ENCODE assay signal across 8 mouse cellular contexts in genomic region chr4:149075871-149076575, GRCm38 (mm10). TPM values are rescaled to one million over a fixed set of nuclear protein-coding genes. Genes with fewer than 3 reads are reported as not detected.
DNase-seq lines count a peak whose midpoint lies in the region; ATAC-seq lines count a peak whose summit lies in the region.

No protein-coding gene starts in this region.

- peak; percentile 47 for DNase-seq in c-Kit-positive CD71-positive TER-119-negative erythroid progenitor cells, embryonic 14.5 days (ENCODE audit: low read depth)
- peak; percentile 88 for DNase-seq in forebrain, embryonic 14.5 days (ENCODE audit: low spot score)
- DNase-seq in heart, postnatal 14 days, result peak; percentile 60 to 70
- DNase-seq in kidney, postnatal 4 days, result peak; percentile 83 to 89
- peak; percentile 55 for DNase-seq in telencephalon, adult 2 months (ENCODE audit: low read depth, low spot score)

- 24% methylated on average over 10 of the region's 10 CpGs for WGBS in forebrain, embryonic 14.5 days
- WGBS in liver, embryonic 16.5 days (ENCODE audit: insufficient replicate concordance), result 40% methylated on average over 10 of the region's 10 CpGs
- WGBS in neural tube, embryonic 13.5 days, result 30% methylated on average over 10 of the region's 10 CpGs

- no peak overlapping the region for H3K4me2 ChIP-seq in forebrain, embryonic 14.5 days (ENCODE audit: low read length)
- no peak overlapping the region for H3K4me2 ChIP-seq in liver, embryonic 16.5 days (ENCODE audit: low read depth, low read length)
- no peak overlapping the region for H3K4me2 ChIP-seq in neural tube, embryonic 13.5 days

- no peak overlapping the region for H3K4me3 ChIP-seq in forebrain, embryonic 14.5 days (ENCODE audit: low read depth, low read length)
- no peak overlapping the region for H3K4me3 ChIP-seq in liver, embryonic 16.5 days (ENCODE audit: low read depth, low read length)
- no peak overlapping the region for H3K4me3 ChIP-seq in neural tube, embryonic 13.5 days

- no peaks in the 10 kb centered on the region for H3K4me1 ChIP-seq in forebrain, embryonic 14.5 days (ENCODE audit: control insufficient read depth, insufficient read depth, low read length)
- H3K4me1 ChIP-seq in liver, embryonic 16.5 days (ENCODE audit: control insufficient read depth, low read depth, low read length), result peaks cover 9% of the 10 kb centered on the region
- H3K4me1 ChIP-seq in neural tube, embryonic 13.5 days (replicated peaks), result peaks cover 22% of the 10 kb centered on the region

- H3K36me3 ChIP-seq in forebrain, embryonic 14.5 days (ENCODE audit: control insufficient read depth, insufficient read depth, low read length), result peaks cover 12% of the 10 kb centered on the region
- peaks cover 8% of the 10 kb centered on the region; the same call in 1 of the 2 replicates for H3K36me3 ChIP-seq in liver, embryonic 16.5 days (ENCODE audit: control insufficient read depth, insufficient read depth)
- H3K36me3 ChIP-seq in neural tube, embryonic 13.5 days, result peaks cover 24% of the 10 kb centered on the region

- no peaks in the 10 kb centered on the region for H3K9me3 ChIP-seq in forebrain, embryonic 14.5 days (replicated peaks; ENCODE audit: control insufficient read depth, low read length)
- no peaks in the 10 kb centered on the region for H3K9me3 ChIP-seq in liver, embryonic 16.5 days (replicated peaks; ENCODE audit: control insufficient read depth, low read length)
- no peaks in the 10 kb centered on the region for H3K9me3 ChIP-seq in neural tube, embryonic 13.5 days

- intact Hi-C loops in heart, postnatal 14 days (cut with DNase I), result loop anchor here (5.0 to 10.0 kb wide), 3 partner anchors 61 to 394 kb away; partner anchors contain the start of gene Cenps

- H3K9ac ChIP-seq in forebrain, embryonic 14.5 days (ENCODE audit: low read length), result no peak overlapping the region
- H3K9ac ChIP-seq in liver, embryonic 16.5 days (ENCODE audit: low read depth, low read length), result no peak overlapping the region
- H3K9ac ChIP-seq in neural tube, embryonic 13.5 days, result no peak overlapping the region

- ATAC-seq in CD4-positive, CD25-positive, alpha-beta regulatory T cell, adult 4 months, result peak; percentile 98
- peak; percentile 79 for ATAC-seq in forebrain, embryonic 14.5 days
- peak; percentile 42 for ATAC-seq in liver, embryonic 16.5 days (ENCODE audit: low read depth)
- ATAC-seq in neural tube, embryonic 13.5 days (ENCODE audit: low read depth), result peak; percentile 51

- H3K27me3 ChIP-seq in forebrain, embryonic 14.5 days (replicated peaks; ENCODE audit: control insufficient read depth, insufficient read depth, low read length), result no peaks in the 10 kb centered on the region
- no peaks in the 10 kb centered on the region for H3K27me3 ChIP-seq in liver, embryonic 16.5 days (ENCODE audit: control insufficient read depth, insufficient read depth, low read depth, low read length)
- no peaks in the 10 kb centered on the region for H3K27me3 ChIP-seq in neural tube, embryonic 13.5 days

- H3K27ac ChIP-seq in forebrain, embryonic 14.5 days (ENCODE audit: low read depth, low read length), result no peak overlapping the region
- no peak overlapping the region for H3K27ac ChIP-seq in liver, embryonic 16.5 days (ENCODE audit: low read length)
- H3K27ac ChIP-seq in neural tube, embryonic 13.5 days (replicated peaks), result peak overlapping the region; percentile 79

RNA-seq across cellular contexts. Expression of gene Pex14, which starts 23.7 kb away (rescaled TPM):
- polyA plus RNA-seq in CD4-positive, CD25-positive, alpha-beta regulatory T cell, adult 4 months (2017; shearing (Covaris generic)), result 10 to 100 TPM; 16.2 to 23.5 TPM
- 30.7 and 43.1 TPM in 2 replicates for polyA plus RNA-seq in forebrain, embryonic 14.5 days (2014; fragmentation: Nextera tagmentation; extraction: Ambion mirVana)
- 10 to 100 TPM; 20.5 to 21.7 TPM for total RNA-seq in heart, postnatal 14 days (2021)
- polyA plus RNA-seq in liver, embryonic 16.5 days (2015; fragmentation: Nextera tagmentation; extraction: Ambion mirVana), result 28.7 and 31.1 TPM in 2 replicates
- 50.5 and 52.9 TPM in 2 replicates for polyA plus RNA-seq in neural tube, embryonic 13.5 days (2015; fragmentation: Nextera tagmentation; extraction: Ambion mirVana)

RNA-seq across cellular contexts. Expression of gene Dffa, which starts 27.9 kb away (rescaled TPM):
- polyA plus RNA-seq in CD4-positive, CD25-positive, alpha-beta regulatory T cell, adult 4 months (2017; shearing (Covaris generic)), result 10 to 100 TPM; 20.4 to 30.8 TPM
- 17.8 and 20.6 TPM in 2 replicates for polyA plus RNA-seq in forebrain, embryonic 14.5 days (2014; fragmentation: Nextera tagmentation; extraction: Ambion mirVana)
- total RNA-seq in heart, postnatal 14 days (2021), result 10 to 100 TPM; 33.5 to 39.0 TPM
- polyA plus RNA-seq in liver, embryonic 16.5 days (2015; fragmentation: Nextera tagmentation; extraction: Ambion mirVana), result 16.0 and 17.0 TPM in 2 replicates
- 32.8 and 35.6 TPM in 2 replicates for polyA plus RNA-seq in neural tube, embryonic 13.5 days (2015; fragmentation: Nextera tagmentation; extraction: Ambion mirVana)

RNA-seq across cellular contexts. Expression of gene Cort, which starts 50.5 kb away (rescaled TPM):
- not detected for polyA plus RNA-seq in CD4-positive, CD25-positive, alpha-beta regulatory T cell, adult 4 months (2017; shearing (Covaris generic))
- 0.63 and 1.7 TPM in 2 replicates for polyA plus RNA-seq in forebrain, embryonic 14.5 days (2014; fragmentation: Nextera tagmentation; extraction: Ambion mirVana)
- total RNA-seq in heart, postnatal 14 days (2021), result under 1 TPM; 0.59 to 0.88 TPM
- not detected in 2 replicates for polyA plus RNA-seq in liver, embryonic 16.5 days (2015; fragmentation: Nextera tagmentation; extraction: Ambion mirVana)
- polyA plus RNA-seq in neural tube, embryonic 13.5 days (2015; fragmentation: Nextera tagmentation; extraction: Ambion mirVana), result not detected in 2 replicates

Comparison
In these comparisons a context has a peak if more than half of its experiments do, and no peak if none do; other contexts are left out.
1. ATAC-seq: peak in every context shown above with its lines; median percentile 98 in CD4-positive, CD25-positive, alpha-beta regulatory T cell, adult 4 months; 79 in forebrain, embryonic 14.5 days; 51 in neural tube, embryonic 13.5 days; 42 in liver, embryonic 16.5 days.